Mouse (Mus musculus): Measurements from ENCODE around the gene Igfbp2. TPM values are rescaled to one million over a fixed set of nuclear protein-coding genes. Genes with fewer than 3 reads are reported as not detected.

Gene Igfbp2
- polyA plus RNA-seq, 1 experiment from 2014 or later = 93.5 TPM

DNA sequence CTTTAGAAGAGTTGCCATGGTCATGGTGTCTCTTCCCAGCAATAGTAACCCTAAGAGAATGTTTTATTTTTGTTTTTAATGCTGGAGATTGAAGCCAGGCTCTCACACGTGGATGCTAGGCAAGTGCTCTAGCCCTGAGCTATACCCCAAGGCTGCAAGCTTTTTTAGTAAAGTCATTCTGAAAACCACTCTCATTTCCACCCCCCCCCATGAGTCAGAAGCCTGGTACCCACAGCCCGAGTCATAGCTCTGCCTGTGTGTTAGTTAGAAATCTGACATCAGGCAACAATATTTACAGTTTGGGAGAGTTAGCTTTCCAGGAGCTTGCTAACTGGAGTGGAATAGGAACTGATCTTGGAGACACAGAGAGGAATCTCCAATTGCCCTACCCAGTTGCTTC lies 25.9 kb upstream of the Igfbp2 start:
- Histone ChIP-seq H3K4me3 (no peak overlapping the region), H3K4me2 (no peak overlapping the region), H3K4me1 (replicated peaks) (no peaks in the 10 kb centered on the region), H3K36me3 (no peaks in the 10 kb centered on the region), H3K27ac (ENCODE audit: poor library complexity, severe bottlenecking) (no peak overlapping the region), H3K27me3 (replicated peaks) (no peaks in the 10 kb centered on the region), H3K9me3 (replicated peaks) (no peaks in the 10 kb centered on the region), H3K9ac (no peak overlapping the region)
- 75% methylated on average over 2 of the region's 2 CpGs for WGBS
- ATAC-seq (ENCODE audit: insufficient number of reproducible peaks, low FRiP score) = no peak

- 85% methylated on average over 4 of the region's 4 CpGs for whole genome bisulfite sequencing
- no peak for ATAC-seq (ENCODE audit: insufficient number of reproducible peaks, low FRiP score)
- Histone ChIP-seq H3K4me1 (replicated peaks) (peaks cover 9% of the 10 kb centered on the region; the same call in 1 of the 2 replicates), H3K9me3 (replicated peaks) (no peaks in the 10 kb centered on the region), H3K4me2 (no peak overlapping the region), H3K27me3 (replicated peaks) (no peaks in the 10 kb centered on the region), H3K9ac (no peak overlapping the region), H3K4me3 (no peak overlapping the region), H3K27ac (ENCODE audit: poor library complexity, severe bottlenecking) (no peak overlapping the region), H3K36me3 (no peaks in the 10 kb centered on the region)
These were observed 20.3 kb upstream of the Igfbp2 start for GRCm38 (mm10) chr1:72804031-72804430.

GRCm38 (mm10) chr1:72805037-72805436 lies 19.3 kb upstream of the Igfbp2 start:
- no peak overlapping the region for H3K27ac ChIP-seq (ENCODE audit: poor library complexity, severe bottlenecking)
- H3K4me2 ChIP-seq = no peak overlapping the region
- H3K9ac ChIP-seq = no peak overlapping the region
- 30% methylated on average over 8 of the region's 8 CpGs for WGBS
- no peaks in the 10 kb centered on the region for H3K36me3 ChIP-seq
- ATAC-seq (ENCODE audit: insufficient number of reproducible peaks, low FRiP score) = no peak
- no peaks in the 10 kb centered on the region for H3K27me3 ChIP-seq (replicated peaks)
- no peaks in the 10 kb centered on the region for H3K9me3 ChIP-seq (replicated peaks)
- peaks cover 9% of the 10 kb centered on the region; the same call in 1 of the 2 replicates for H3K4me1 ChIP-seq (replicated peaks)
- no peak overlapping the region for H3K4me3 ChIP-seq

- H3K27me3 ChIP-seq (replicated peaks) = no peaks in the 10 kb centered on the region
- H3K4me1 ChIP-seq (replicated peaks) = peaks cover 9% of the 10 kb centered on the region; the same call in 1 of the 2 replicates
- no peaks in the 10 kb centered on the region for H3K36me3 ChIP-seq
- no peak for ATAC-seq (ENCODE audit: insufficient number of reproducible peaks, low FRiP score)
- H3K9ac ChIP-seq = no peak overlapping the region
- no peak overlapping the region for H3K4me3 ChIP-seq
- H3K27ac ChIP-seq (ENCODE audit: poor library complexity, severe bottlenecking) = no peak overlapping the region
- no peaks in the 10 kb centered on the region for H3K9me3 ChIP-seq (replicated peaks)
- no peak overlapping the region for H3K4me2 ChIP-seq
- 28% methylated on average over 4 of the region's 4 CpGs for WGBS
These were observed 18.7 kb upstream of the Igfbp2 start for GRCm38 (mm10) chr1:72805476-72806043.

GRCm38 (mm10) chr1:72806044-72806584 lies 18.2 kb upstream of the Igfbp2 start:
- no peak overlapping the region for H3K9ac ChIP-seq
- ATAC-seq (ENCODE audit: insufficient number of reproducible peaks, low FRiP score) = peak; percentile 29; the same call in 1 of the 2 replicates
- H3K36me3 ChIP-seq = no peaks in the 10 kb centered on the region
- H3K4me2 ChIP-seq = no peak overlapping the region
- peaks cover 4% of the 10 kb centered on the region; the same call in 1 of the 2 replicates for H3K9me3 ChIP-seq (replicated peaks)
- no peaks in the 10 kb centered on the region for H3K27me3 ChIP-seq (replicated peaks)
- H3K27ac ChIP-seq (ENCODE audit: poor library complexity, severe bottlenecking) = no peak overlapping the region
- 33% methylated on average over 11 of the region's 11 CpGs for WGBS
- H3K4me1 ChIP-seq (replicated peaks) = peaks cover 9% of the 10 kb centered on the region; the same call in 1 of the 2 replicates
- H3K4me3 ChIP-seq = no peak overlapping the region

GRCm38 (mm10) chr1:72809304-72809703 lies 15.0 kb upstream of the Igfbp2 start:
- no peak overlapping the region for H3K9ac ChIP-seq
- H3K36me3 ChIP-seq = no peaks in the 10 kb centered on the region
- H3K9me3 ChIP-seq (replicated peaks) = peaks cover 6% of the 10 kb centered on the region; the same call in 1 of the 2 replicates
- H3K4me2 ChIP-seq = no peak overlapping the region
- ATAC-seq (ENCODE audit: insufficient number of reproducible peaks, low FRiP score) = no peak
- H3K4me3 ChIP-seq = no peak overlapping the region
- WGBS = 89% methylated on average over 7 of the region's 7 CpGs
- H3K27ac ChIP-seq (ENCODE audit: poor library complexity, severe bottlenecking) = no peak overlapping the region
- peaks cover 23% of the 10 kb centered on the region for H3K4me1 ChIP-seq (replicated peaks)
- no peaks in the 10 kb centered on the region for H3K27me3 ChIP-seq (replicated peaks)

DNA sequence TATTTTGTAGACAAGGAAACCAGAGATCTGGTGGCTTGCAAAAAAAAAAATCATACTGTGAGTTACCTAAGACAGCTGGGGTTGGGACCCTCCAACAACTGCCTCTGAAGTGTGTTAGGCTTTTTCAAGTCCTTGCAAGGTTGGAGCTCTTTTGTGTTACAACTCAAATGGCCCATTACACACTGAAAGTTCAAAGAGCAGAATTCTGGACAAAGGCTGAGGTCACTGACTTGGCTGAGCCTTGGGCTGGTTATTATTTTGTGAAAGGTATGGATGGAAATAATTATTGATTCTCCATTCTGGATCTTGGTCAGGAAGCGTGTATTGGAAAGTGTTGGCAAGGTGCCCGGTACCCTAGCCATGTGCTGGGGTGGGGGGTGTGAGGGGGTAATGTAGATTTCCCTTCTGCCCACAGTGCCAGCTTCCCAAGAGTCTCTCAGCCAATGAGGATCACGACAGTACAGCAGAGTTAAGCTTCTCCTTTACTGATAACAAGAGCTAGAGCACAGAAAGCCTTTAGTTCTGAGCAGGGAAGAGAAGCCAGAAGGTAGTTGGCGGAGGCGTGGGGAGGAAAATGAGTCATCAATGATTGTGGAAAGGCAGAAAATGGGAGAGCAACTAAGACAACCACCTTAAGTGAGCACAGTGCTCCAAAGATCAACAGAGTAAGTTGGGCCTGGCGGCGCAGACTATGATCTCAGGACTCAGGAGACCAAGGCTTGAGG lies 14.2 kb upstream of the Igfbp2 start:
- no peak overlapping the region for H3K27ac ChIP-seq (ENCODE audit: poor library complexity, severe bottlenecking)
- H3K4me1 ChIP-seq (replicated peaks) = peaks cover 30% of the 10 kb centered on the region
- no peaks in the 10 kb centered on the region for H3K36me3 ChIP-seq
- WGBS = 75% methylated on average over 7 of the region's 7 CpGs
- H3K9ac ChIP-seq = no peak overlapping the region
- ATAC-seq (ENCODE audit: insufficient number of reproducible peaks, low FRiP score) = no peak
- no peak overlapping the region for H3K4me3 ChIP-seq
- no peak overlapping the region for H3K4me2 ChIP-seq
- no peaks in the 10 kb centered on the region for H3K27me3 ChIP-seq (replicated peaks)
- peaks cover 6% of the 10 kb centered on the region; the same call in 1 of the 2 replicates for H3K9me3 ChIP-seq (replicated peaks)

- H3K9ac ChIP-seq = no peak overlapping the region
- WGBS = 87% methylated on average over 3 of the region's 3 CpGs
- no peak for ATAC-seq (ENCODE audit: insufficient number of reproducible peaks, low FRiP score)
- no peak overlapping the region for H3K27ac ChIP-seq (ENCODE audit: poor library complexity, severe bottlenecking)
- H3K27me3 ChIP-seq (replicated peaks) = no peaks in the 10 kb centered on the region
- no peaks in the 10 kb centered on the region for H3K36me3 ChIP-seq
- no peak overlapping the region for H3K4me2 ChIP-seq
- peaks cover 32% of the 10 kb centered on the region for H3K4me1 ChIP-seq (replicated peaks)
- H3K9me3 ChIP-seq (replicated peaks) = peaks cover 6% of the 10 kb centered on the region; the same call in 1 of the 2 replicates
- H3K4me3 ChIP-seq = no peak overlapping the region
These were observed 13.2 kb upstream of the Igfbp2 start for GRCm38 (mm10) chr1:72811061-72811460.

DNA sequence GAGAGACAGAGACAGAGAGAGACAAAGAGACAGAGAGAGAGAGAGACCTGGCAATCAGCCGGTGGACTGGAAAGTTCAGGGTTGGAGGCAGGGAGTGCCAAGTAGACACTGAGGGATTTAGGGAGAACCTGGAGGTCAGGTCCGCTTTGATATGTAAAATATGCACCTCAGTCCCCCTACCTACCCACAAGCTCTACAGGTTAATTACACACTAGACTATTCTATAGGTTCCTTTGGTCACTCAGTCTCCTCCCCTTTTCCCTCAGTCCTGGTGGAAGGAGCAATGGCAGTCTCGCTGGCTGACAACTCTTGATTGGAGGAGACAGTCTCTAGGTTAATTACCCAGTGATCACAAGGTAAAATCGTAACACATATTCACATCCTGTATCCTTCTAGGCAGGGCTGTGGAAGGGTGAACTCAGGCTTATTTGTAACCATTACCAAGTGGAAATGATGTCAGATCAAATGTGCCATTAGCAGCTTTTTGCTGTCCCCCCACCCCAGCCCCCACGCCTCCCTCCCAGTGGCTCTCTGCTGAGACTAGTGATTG lies 11.1 kb upstream of the Igfbp2 start:
- H3K27ac ChIP-seq (ENCODE audit: poor library complexity, severe bottlenecking) = 0 out of 2 replicates have a peak overlapping the region, but pooled peaks have one; percentile 4
- peaks cover 27% of the 10 kb centered on the region for H3K4me1 ChIP-seq (replicated peaks)
- H3K4me2 ChIP-seq = no peak overlapping the region
- H3K4me3 ChIP-seq = no peak overlapping the region
- 41% methylated on average over 5 of the region's 5 CpGs for WGBS
- no peaks in the 10 kb centered on the region for H3K36me3 ChIP-seq
- H3K27me3 ChIP-seq (replicated peaks) = no peaks in the 10 kb centered on the region
- peaks cover 6% of the 10 kb centered on the region; the same call in 1 of the 2 replicates for H3K9me3 ChIP-seq (replicated peaks)
- no peak overlapping the region; the same call in 1 of the 2 replicates for H3K9ac ChIP-seq
- no peak for ATAC-seq (ENCODE audit: insufficient number of reproducible peaks, low FRiP score)

GRCm38 (mm10) chr1:72813639-72814403 lies 10.5 kb upstream of the Igfbp2 start:
- Histone ChIP-seq H3K4me1 (replicated peaks) (peaks cover 27% of the 10 kb centered on the region), H3K4me2 (no peak overlapping the region), H3K27me3 (replicated peaks) (no peaks in the 10 kb centered on the region), H3K4me3 (no peak overlapping the region), H3K9ac (no peak overlapping the region; the same call in 1 of the 2 replicates), H3K27ac (ENCODE audit: poor library complexity, severe bottlenecking) (0 out of 2 replicates have a peak overlapping the region, but pooled peaks have one; percentile 4), H3K36me3 (no peaks in the 10 kb centered on the region), H3K9me3 (replicated peaks) (peaks cover 6% of the 10 kb centered on the region; the same call in 1 of the 2 replicates)
- ATAC-seq (ENCODE audit: insufficient number of reproducible peaks, low FRiP score) = 0 out of 2 replicates have a peak, but pooled peaks have one; percentile 27
- WGBS = 16% methylated on average over 6 of the region's 6 CpGs
